Mouse (Mus musculus): ENCODE results near the gene Fam81a.

The Fam81a gene

GRCm38 (mm10) chr9:70142460-70142859, at the start of gene Fam81a:
Gene Fam81a (minus strand): TSS chr9:70142560.
- DNase-seq (ENCODE audit: low read depth, low spot score): no peak

- DNase-seq (ENCODE audit: low read depth, low spot score): no peak
These were observed 40.3 kb upstream of the Fam81a start for GRCm38 (mm10) chr9:70182639-70183038.

GRCm38 (mm10) chr9:70181719-70182118, 39.4 kb upstream of the Fam81a start:
- DNase-seq (ENCODE audit: low read depth, low spot score): no peak

GRCm38 (mm10) chr9:70176291-70176690, 33.9 kb upstream of the Fam81a start:
- DNase-seq (ENCODE audit: low read depth, low spot score): peak; percentile 51

- DNase-seq (ENCODE audit: low read depth, low spot score): no peak
These were observed 32.5 kb upstream of the Fam81a start for GRCm38 (mm10) chr9:70174896-70175295.

- DNase-seq (ENCODE audit: low read depth, low spot score): no peak
These were observed 32.0 kb upstream of the Fam81a start for GRCm38 (mm10) chr9:70174291-70174848.

- DNase-seq (ENCODE audit: low read depth, low spot score): peak; percentile 85
These were observed 26.6 kb upstream of the Fam81a start for GRCm38 (mm10) chr9:70168973-70169372.

- peak; percentile 41 for DNase-seq (ENCODE audit: low read depth, low spot score)
These were observed 17.7 kb upstream of the Fam81a start for GRCm38 (mm10) chr9:70160071-70160470.

- DNase-seq (ENCODE audit: low read depth, low spot score): no peak
These were observed 5.3 kb upstream of the Fam81a start for GRCm38 (mm10) chr9:70147618-70148017.

- DNase-seq (ENCODE audit: low read depth, low spot score): peak; percentile 59
These were observed 3.1 kb upstream of the Fam81a start for GRCm38 (mm10) chr9:70145426-70145825.

GRCm38 (mm10) chr9:70143326-70143725, 966 bp upstream of the Fam81a start:
- DNase-seq (ENCODE audit: low read depth, low spot score): peak; percentile 33

GRCm38 (mm10) chr9:70141885-70142326, 454 bp downstream of the Fam81a start:
- peak; percentile 42 for DNase-seq (ENCODE audit: low read depth, low spot score)

GRCm38 (mm10) chr9:70140871-70141796, 1.2 kb downstream of the Fam81a start:
- DNase-seq (ENCODE audit: low read depth, low spot score): peak; percentile 96

GRCm38 (mm10) chr9:70140340-70140739, 2.0 kb downstream of the Fam81a start:
- DNase-seq (ENCODE audit: low read depth, low spot score): no peak

- no peak for DNase-seq (ENCODE audit: low read depth, low spot score)
These were observed 3.0 kb downstream of the Fam81a start for GRCm38 (mm10) chr9:70139331-70139885.

- DNase-seq (ENCODE audit: low read depth, low spot score): peak; percentile 40
These were observed 3.8 kb downstream of the Fam81a start for GRCm38 (mm10) chr9:70138511-70138910.

- no peak for DNase-seq (ENCODE audit: low read depth, low spot score)
These were observed 4.4 kb downstream of the Fam81a start for GRCm38 (mm10) chr9:70137991-70138390.

GRCm38 (mm10) chr9:70135186-70135585, 7.2 kb downstream of the Fam81a start:
- DNase-seq (ENCODE audit: low read depth, low spot score): no peak

GRCm38 (mm10) chr9:70134716-70135115, 7.6 kb downstream of the Fam81a start:
- DNase-seq (ENCODE audit: low read depth, low spot score): no peak

GRCm38 (mm10) chr9:70134215-70134614, 8.1 kb downstream of the Fam81a start:
- DNase-seq (ENCODE audit: low read depth, low spot score): no peak

- DNase-seq (ENCODE audit: low read depth, low spot score): peak; percentile 55
These were observed 11.6 kb downstream of the Fam81a start for GRCm38 (mm10) chr9:70130786-70131185.

- DNase-seq (ENCODE audit: low read depth, low spot score): peak; percentile 50
These were observed 30.5 kb downstream of the Fam81a start for GRCm38 (mm10) chr9:70111869-70112286.
